In the genomic region with DNA sequence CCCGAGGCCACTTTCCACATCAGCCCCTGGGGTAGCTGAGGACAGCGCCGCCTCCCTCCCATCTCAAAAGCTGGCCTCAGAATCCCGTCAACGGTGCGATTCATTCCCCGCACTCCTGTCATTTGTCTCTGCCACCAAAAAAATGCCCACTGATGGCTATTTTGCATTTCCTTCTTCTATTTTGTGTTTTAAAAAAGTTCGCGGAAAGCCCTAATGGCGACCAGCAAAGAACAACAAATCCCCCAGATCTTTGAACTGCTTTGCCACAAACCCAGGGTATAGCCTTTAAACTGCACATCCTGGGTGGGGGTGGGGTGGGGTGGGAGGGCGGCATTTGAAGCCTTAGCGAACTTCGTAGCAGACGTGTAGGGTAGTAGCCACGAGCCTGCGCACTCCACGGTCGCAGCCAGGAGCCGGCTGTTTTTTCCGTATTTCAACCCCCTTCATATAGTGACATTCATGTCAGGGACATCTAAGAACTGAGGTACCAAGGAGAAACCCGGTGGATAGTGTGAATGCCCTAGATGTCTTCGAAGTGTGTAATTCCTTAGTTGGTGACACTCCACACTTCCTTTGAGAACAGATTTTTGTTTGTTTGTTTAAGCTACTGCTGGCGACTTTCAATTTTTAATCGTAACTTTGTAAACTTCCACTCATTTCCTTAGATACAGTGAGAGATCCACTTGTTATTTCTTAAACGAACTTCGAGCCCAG, we compare ENCODE assay signal across 15 mouse cellular contexts. TPM values are rescaled to one million over a fixed set of nuclear protein-coding genes. Genes with fewer than 3 reads are reported as not detected.
A peak's percentile ranks its signal among the peaks of the same experiment; 100 is the strongest.
DNase-seq lines count a peak whose midpoint lies in the region; ATAC-seq and TF ChIP-seq lines count a peak whose summit lies in the region.
"Had no signal": no experiment of that assay in that cellular context is flagged by ENCODE, and none has a peak within 500 bp of the region (broad histone marks: within the 10 kb centered on the region; RNA-seq: fewer than 3 reads in every experiment).

No protein-coding gene starts in this region.

- 0 out of 2 replicates have a peak, but pooled peaks cover 11% of the 10 kb centered on the region for H3K4me1 ChIP-seq in heart, embryonic 12.5 days (replicated peaks)
- H3K4me1 ChIP-seq in midbrain, embryonic 12.5 days = peaks cover 12% of the 10 kb centered on the region; the same call in 1 of the 2 replicates
- H3K4me1 ChIP-seq in midbrain, postnatal 0 days (ENCODE audit: insufficient read depth, low read length) = no peaks in the 10 kb centered on the region
- peaks cover 22% of the 10 kb centered on the region; the same call in 1 of the 2 replicates for H3K4me1 ChIP-seq in limb, embryonic 15.5 days
- H3K4me1 ChIP-seq: liver, embryonic 13.5 days had no signal

- peaks cover 91% of the 10 kb centered on the region for H3K27me3 ChIP-seq in heart, embryonic 12.5 days (replicated peaks)
- peaks cover 93% of the 10 kb centered on the region for H3K27me3 ChIP-seq in midbrain, embryonic 12.5 days
- peaks cover 83% of the 10 kb centered on the region for H3K27me3 ChIP-seq in midbrain, postnatal 0 days (ENCODE audit: insufficient read depth, low read length)
- H3K27me3 ChIP-seq in limb, embryonic 15.5 days = peaks cover 89% of the 10 kb centered on the region

- H3K36me3 ChIP-seq in heart, embryonic 12.5 days = no peaks in the 10 kb centered on the region
- H3K36me3 ChIP-seq in midbrain, embryonic 12.5 days = no peaks in the 10 kb centered on the region
- no peaks in the 10 kb centered on the region for H3K36me3 ChIP-seq in midbrain, postnatal 0 days (ENCODE audit: insufficient read depth, low read length)
- H3K36me3 ChIP-seq in limb, embryonic 15.5 days = no peaks in the 10 kb centered on the region
- H3K36me3 ChIP-seq: liver, embryonic 13.5 days had no signal

- no peak overlapping the region for H3K4me3 ChIP-seq in heart, embryonic 12.5 days
- H3K4me3 ChIP-seq in midbrain, embryonic 12.5 days = no peak overlapping the region
- no peak overlapping the region for H3K4me3 ChIP-seq in midbrain, postnatal 0 days (ENCODE audit: low read depth, low read length)
- H3K4me3 ChIP-seq in limb, embryonic 15.5 days = peak overlapping the region; percentile 13; the same call in 1 of the 2 replicates
- H3K4me3 ChIP-seq: erythroblast, embryonic 14.5 days; liver, embryonic 13.5 days had no signal

- H3K9ac ChIP-seq in heart, embryonic 12.5 days = no peak overlapping the region
- no peak overlapping the region for H3K9ac ChIP-seq in midbrain, embryonic 12.5 days (replicated peaks)
- H3K9ac ChIP-seq in midbrain, postnatal 0 days (replicated peaks; ENCODE audit: low read length, poor library complexity, severe bottlenecking) = no peak overlapping the region
- H3K9ac ChIP-seq in limb, embryonic 15.5 days = no peak overlapping the region
- H3K9ac ChIP-seq: liver, embryonic 13.5 days had no signal

- no peak for TF ChIP-seq CTCF in midbrain, postnatal 0 days (IDR thresholded peaks at IDR 0.05)

- no peak for ATAC-seq in heart, embryonic 12.5 days (ENCODE audit: insufficient number of reproducible peaks, low FRiP score)
- no peak for ATAC-seq in midbrain, embryonic 12.5 days (ENCODE audit: low FRiP score, low read depth)
- ATAC-seq in midbrain, postnatal 0 days (ENCODE audit: low FRiP score) = no peak
- no peak for ATAC-seq in limb, embryonic 15.5 days (ENCODE audit: insufficient number of reproducible peaks, low FRiP score, low TSS enrichment, low read depth)

- intact Hi-C loops in heart, postnatal 10 days (cut with DNase I) = loop anchor here (2.0 to 5.0 kb wide), 2 partner anchors 14 to 162 kb away; no protein-coding TSS in a partner anchor

- peak; percentile 40 to 45 for DNase-seq in heart, postnatal 10 days
- no peak for DNase-seq in midbrain, postnatal 0 days (ENCODE audit: low spot score)
- DNase-seq in embryo, embryonic 9.5 days (ENCODE audit: extremely low spot score) = peak; percentile 55
- DNase-seq in layer of hippocampus, postnatal 14 days (ENCODE audit: low spot score in 2 of 2) = no peak
- no peak for DNase-seq in adipocyte (ENCODE audit: low spot score)
- DNase-seq: cerebellum, postnatal 25 days; heart, postnatal 4 days; liver, embryonic 13.5 days; lung, postnatal 14 days had no signal

- no peaks in the 10 kb centered on the region for H3K9me3 ChIP-seq in heart, embryonic 12.5 days (replicated peaks)
- no peaks in the 10 kb centered on the region for H3K9me3 ChIP-seq in midbrain, embryonic 12.5 days
- no peaks in the 10 kb centered on the region for H3K9me3 ChIP-seq in midbrain, postnatal 0 days (ENCODE audit: low read length)
- no peaks in the 10 kb centered on the region for H3K9me3 ChIP-seq in limb, embryonic 15.5 days
- H3K9me3 ChIP-seq: liver, embryonic 13.5 days had no signal

- H3K4me2 ChIP-seq in heart, embryonic 12.5 days = no peak overlapping the region
- H3K4me2 ChIP-seq in midbrain, embryonic 12.5 days (replicated peaks) = peak overlapping the region; percentile 18; the same call in 1 of the 2 replicates
- no peak overlapping the region for H3K4me2 ChIP-seq in midbrain, postnatal 0 days (ENCODE audit: low read depth, low read length, poor library complexity, severe bottlenecking)
- 0 out of 2 replicates have a peak overlapping the region, but pooled peaks have one; percentile 14 for H3K4me2 ChIP-seq in limb, embryonic 15.5 days
- H3K4me2 ChIP-seq: liver, embryonic 13.5 days had no signal

- WGBS in heart, embryonic 12.5 days = under 1% methylated on average over 26 of the region's 26 CpGs
- WGBS in midbrain, embryonic 12.5 days = under 1% methylated on average over 26 of the region's 26 CpGs
- 1% methylated on average over 26 of the region's 26 CpGs for WGBS in midbrain, postnatal 0 days
- 5% methylated on average over 26 of the region's 26 CpGs for WGBS in limb, embryonic 15.5 days

- H3K27ac ChIP-seq in heart, embryonic 12.5 days (ENCODE audit: poor library complexity, severe bottlenecking) = no peak overlapping the region
- no peak overlapping the region for H3K27ac ChIP-seq in midbrain, embryonic 12.5 days (replicated peaks)
- H3K27ac ChIP-seq in midbrain, postnatal 0 days (ENCODE audit: low read depth, low read length) = no peak overlapping the region
- no peak overlapping the region for H3K27ac ChIP-seq in limb, embryonic 15.5 days
- H3K27ac ChIP-seq: liver, embryonic 13.5 days had no signal

RNA-seq across cellular contexts. Expression of a gene that starts 10.5 kb away (rescaled TPM):
- total RNA-seq in heart, postnatal 10 days (2021) = not detected
- polyA plus RNA-seq in heart, embryonic 12.5 days (2016; fragmentation: Nextera tagmentation; extraction: Ambion mirVana) = not detected in 2 replicates
- polyA plus RNA-seq in midbrain, embryonic 12.5 days (2016; fragmentation: Nextera tagmentation; extraction: Ambion mirVana) = 0.83 and 2.0 TPM in 2 replicates
- not detected in 2 replicates for total RNA-seq in midbrain, postnatal 0 days (2014; rRNA removed)
- 0.05 and 0.10 TPM in 2 replicates for polyA plus RNA-seq in midbrain, postnatal 0 days (2015; fragmentation: Nextera tagmentation; extraction: Ambion mirVana)
- 0.64 and 0.81 TPM in 2 replicates for polyA plus RNA-seq in limb, embryonic 15.5 days (2015; fragmentation: Nextera tagmentation; extraction: Ambion mirVana)
- under 1 TPM; 0.10 to 0.41 TPM for total RNA-seq in layer of hippocampus, postnatal 14 days (2021)
- total RNA-seq: adrenal gland, adult 18-20 months; heart, postnatal 4 days; left cerebral cortex, adult 18-20 months had no signal
- polyA plus RNA-seq: erythroblast, embryonic 14.5 days; liver, embryonic 13.5 days had no signal

Comparison
In these comparisons a context has a peak if more than half of its experiments do, and no peak if none do; other contexts are left out.
1. H3K4me2 ChIP-seq: peak in midbrain, embryonic 12.5 days (single experiment) and limb, embryonic 15.5 days (single experiment); none in heart, embryonic 12.5 days (single experiment) and midbrain, postnatal 0 days (single experiment).
2. DNase-seq: peak in heart, postnatal 10 days (2 of 2) and embryo, embryonic 9.5 days (single experiment); none in midbrain, postnatal 0 days (single experiment), layer of hippocampus, postnatal 14 days (0 of 2) and adipocyte (single experiment).